Mouse (Mus musculus) myocyte (in vitro differentiated cells): Measurements from ENCODE around the gene Midn.

Source experiments
- E2F4 ChIP-seq: IDR thresholded peaks from one replicate; pipeline ENCODE4 v1.6.1; 2011; ENCODE audit warnings: mild to moderate bottlenecking, control low read depth, moderate library complexity; ENCODE audit not compliant: insufficient read depth
- POLR2A ChIP-seq: IDR thresholded peaks from one replicate; pipeline ENCODE4 v1.6.1; 2011; ENCODE audit warnings: low read depth, mild to moderate bottlenecking, control low read depth, moderate library complexity; ENCODE audit not compliant: insufficient read length
- POLR2AphosphoS2 ChIP-seq: IDR thresholded peaks from one replicate; pipeline ENCODE4 v1.6.1; 2011; ENCODE audit warnings: low read depth, control low read depth; ENCODE audit not compliant: insufficient read length

DNA sequence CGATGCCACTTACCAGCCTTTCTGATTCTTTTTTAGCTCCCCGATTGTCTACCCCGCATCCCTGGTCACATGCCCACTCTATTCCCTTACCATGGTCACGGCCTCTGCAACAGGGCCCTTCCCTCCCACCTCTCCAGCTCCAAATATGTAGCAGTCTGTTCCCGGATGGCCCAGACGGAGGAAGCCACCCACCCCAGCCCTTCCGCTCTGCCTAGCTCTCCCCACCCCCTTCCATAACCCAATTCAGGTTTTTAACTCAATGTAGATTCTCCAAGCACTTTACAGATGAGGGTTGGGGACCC is 8.6 kb downstream of the Midn start:
- no peak for TF ChIP-seq POLR2A
- TF ChIP-seq E2F4, result no peak
- TF ChIP-seq POLR2AphosphoS2, result no peak
